Mouse (Mus musculus): ENCODE results near the gene Tlx3.

Tlx3 gene

GRCm38 (mm10) chr11:33203383-33204328 lies at the start of gene Tlx3:
Tlx3 (minus strand) TSS chr11:33203589.
- peak; percentile 93 for DNase-seq (ENCODE audit: low read depth, low spot score)

- no peak for DNase-seq (ENCODE audit: low read depth, low spot score)
These were observed 36.9 kb upstream of the Tlx3 start for GRCm38 (mm10) chr11:33240295-33240694.

- DNase-seq (ENCODE audit: low read depth, low spot score) = no peak
These were observed 30.7 kb upstream of the Tlx3 start for GRCm38 (mm10) chr11:33234134-33234533.

GRCm38 (mm10) chr11:33232056-33232455 lies 28.7 kb upstream of the Tlx3 start:
- DNase-seq (ENCODE audit: low read depth, low spot score) = no peak

- DNase-seq (ENCODE audit: low read depth, low spot score) = no peak
These were observed 24.8 kb upstream of the Tlx3 start for GRCm38 (mm10) chr11:33228186-33228585.

- DNase-seq (ENCODE audit: low read depth, low spot score) = no peak
These were observed 23.1 kb upstream of the Tlx3 start for GRCm38 (mm10) chr11:33226516-33226915.

GRCm38 (mm10) chr11:33221566-33222365 lies 18.4 kb upstream of the Tlx3 start:
- DNase-seq (ENCODE audit: low read depth, low spot score) = peak; percentile 79

GRCm38 (mm10) chr11:33220763-33221162 lies 17.4 kb upstream of the Tlx3 start:
- peak; percentile 39 for DNase-seq (ENCODE audit: low read depth, low spot score)

GRCm38 (mm10) chr11:33217384-33218079 lies 14.1 kb upstream of the Tlx3 start:
- DNase-seq (ENCODE audit: low read depth, low spot score) = peak; percentile 60

- DNase-seq (ENCODE audit: low read depth, low spot score) = no peak
These were observed 4.0 kb upstream of the Tlx3 start for GRCm38 (mm10) chr11:33207411-33207810.

GRCm38 (mm10) chr11:33204966-33205365 lies 1.6 kb upstream of the Tlx3 start:
- no peak for DNase-seq (ENCODE audit: low read depth, low spot score)

- no peak for DNase-seq (ENCODE audit: low read depth, low spot score)
These were observed 928 bp upstream of the Tlx3 start for GRCm38 (mm10) chr11:33204329-33204705.

GRCm38 (mm10) chr11:33202972-33203371 lies 417 bp downstream of the Tlx3 start:
- DNase-seq (ENCODE audit: low read depth, low spot score) = no peak

GRCm38 (mm10) chr11:33202296-33202695 lies 1.1 kb downstream of the Tlx3 start:
- DNase-seq (ENCODE audit: low read depth, low spot score) = peak; percentile 57

- DNase-seq (ENCODE audit: low read depth, low spot score) = no peak
These were observed 1.8 kb downstream of the Tlx3 start for GRCm38 (mm10) chr11:33201626-33202010.

- peak; percentile 29 for DNase-seq (ENCODE audit: low read depth, low spot score)
These were observed 2.4 kb downstream of the Tlx3 start for GRCm38 (mm10) chr11:33200764-33201625.

GRCm38 (mm10) chr11:33199906-33200763 lies 3.3 kb downstream of the Tlx3 start:
- no peak for DNase-seq (ENCODE audit: low read depth, low spot score)

GRCm38 (mm10) chr11:33199117-33199514 lies 4.3 kb downstream of the Tlx3 start:
- DNase-seq (ENCODE audit: low read depth, low spot score) = no peak

GRCm38 (mm10) chr11:33198351-33199116 lies 4.9 kb downstream of the Tlx3 start:
- no peak for DNase-seq (ENCODE audit: low read depth, low spot score)

All from brain, adult 2 months (tissue).